Mouse (Mus musculus) lung, embryonic 14.5 days (tissue): Measurements from ENCODE around the gene Pink1. TPM values are rescaled to one million over a fixed set of nuclear protein-coding genes. Genes with fewer than 3 reads are reported as not detected.

ENCODE experiments used
- ATAC-seq: fragments of 200-750 bp; cut with Nextera tagmentation; 2 replicates; pipeline ENCODE4 v1.8.0; 2017; ENCODE audit warnings: mild to moderate bottlenecking, moderate TSS enrichment, moderate library complexity; ENCODE audit not compliant: insufficient read depth
- DNase-seq: peaks from one replicate; pipeline ENCODE4 v3.0.0-alpha.2; 2015
- H3K27ac ChIP-seq: fragments of 300-500 bp; sonication (generic); 2 replicates; pipeline ENCODE4 v1.5.1; 2014; ENCODE audit warnings: low read depth, mild to moderate bottlenecking, moderate library complexity
- H3K27me3 ChIP-seq: fragments of 300-500 bp; sonication (generic); 2 replicates; pipeline ENCODE4 v1.6.1; 2014; ENCODE audit warnings: low read length, control low read depth; ENCODE audit not compliant: insufficient read depth
- H3K36me3 ChIP-seq: fragments of 300-500 bp; sonication (generic); 2 replicates; pipeline ENCODE4 v1.6.1; 2014; ENCODE audit warnings: control low read depth; ENCODE audit not compliant: insufficient read depth
- H3K4me1 ChIP-seq: fragments of 300-500 bp; sonication (generic); 2 replicates; pipeline ENCODE4 v1.6.1; 2014; ENCODE audit warnings: antibody characterized with exemption, control low read depth; ENCODE audit not compliant: insufficient read depth
- H3K4me2 ChIP-seq: fragments of 300-500 bp; sonication (generic); 2 replicates; pipeline ENCODE4 v1.6.1; 2014; ENCODE audit warnings: mild to moderate bottlenecking
- H3K4me3 ChIP-seq: fragments of 300-500 bp; sonication (generic); 2 replicates; pipeline ENCODE4 v1.5.1; 2014; ENCODE audit warnings: low read depth, low read length
- H3K9ac ChIP-seq: fragments of 300-500 bp; sonication (generic); 2 replicates; pipeline ENCODE4 v1.6.1; 2014
- H3K9me3 ChIP-seq: fragments of 300-500 bp; sonication (generic); 2 replicates; pipeline ENCODE4 v1.6.1; 2016; ENCODE audit warnings: low read depth, low read length, control low read depth
- CTCF ChIP-seq: IDR thresholded peaks from 2 replicates; pipeline ENCODE4 v1.5.1; 2016; ENCODE audit warnings: antibody characterized with exemption, low read depth
- WGBS: fragments of 180-500 bp; shearing (Covaris S2); extraction: QIAGEN DNeasy Blood & Tissue Kit; methylation state at CpG from one replicate; pipeline ENCODE4 v1.1.7; 2014; 5-methylcytosine and 5-hydroxymethylcytosine counted together
- microRNA-seq: library from miRNA; unstranded; fragments of <30 nt; microRNA quantifications from one replicate; pipeline ENCODE4, GENCODE M21; 2016; ENCODE audit warnings: borderline number of aligned reads
- polyA plus RNA-seq: library from polyadenylated mRNA; unstranded; fragments of >200 nt; fragmentation: Nextera tagmentation; extraction: Ambion mirVana; gene quantifications from 2 replicates; pipeline ENCODE4 v1.2.1, GENCODE M21; 2014

The Pink1 gene
- polyA plus RNA-seq, 1 experiment from 2014 or later: 22.2 TPM

DNA sequence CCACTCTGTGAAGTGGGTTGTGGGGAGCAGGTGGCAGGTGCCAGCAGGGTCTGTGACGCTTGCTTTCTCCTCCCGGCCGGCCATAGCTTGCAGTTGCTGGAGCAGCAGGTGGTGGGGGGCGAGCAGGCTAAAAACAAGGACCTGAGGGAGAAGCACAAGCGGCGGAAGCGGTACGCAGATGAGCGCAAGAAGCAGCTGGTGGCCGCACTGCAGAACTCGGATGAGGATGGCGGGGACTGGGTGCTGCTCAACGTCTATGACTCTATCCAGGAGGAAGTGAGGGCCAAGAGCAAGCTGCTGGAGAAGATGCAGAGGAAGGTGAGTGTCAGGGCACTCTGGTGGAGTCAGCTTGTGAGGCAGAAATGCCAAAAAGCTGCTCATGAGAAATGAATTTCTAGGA lies 34.1 kb downstream of the Pink1 start:
- Histone ChIP-seq H3K9ac (no peak overlapping the region), H3K27me3 (no peaks in the 10 kb centered on the region), H3K4me2 (no peak overlapping the region), H3K4me3 (no peak overlapping the region), H3K36me3 (no peaks in the 10 kb centered on the region), H3K4me1 (no peaks in the 10 kb centered on the region), H3K9me3 (no peaks in the 10 kb centered on the region), H3K27ac (no peak overlapping the region)
- no peak for TF ChIP-seq CTCF
- DNase-seq (no peak), ATAC-seq (no peak)
- whole genome bisulfite sequencing: 86% methylated on average over 13 of the region's 13 CpGs

DNA sequence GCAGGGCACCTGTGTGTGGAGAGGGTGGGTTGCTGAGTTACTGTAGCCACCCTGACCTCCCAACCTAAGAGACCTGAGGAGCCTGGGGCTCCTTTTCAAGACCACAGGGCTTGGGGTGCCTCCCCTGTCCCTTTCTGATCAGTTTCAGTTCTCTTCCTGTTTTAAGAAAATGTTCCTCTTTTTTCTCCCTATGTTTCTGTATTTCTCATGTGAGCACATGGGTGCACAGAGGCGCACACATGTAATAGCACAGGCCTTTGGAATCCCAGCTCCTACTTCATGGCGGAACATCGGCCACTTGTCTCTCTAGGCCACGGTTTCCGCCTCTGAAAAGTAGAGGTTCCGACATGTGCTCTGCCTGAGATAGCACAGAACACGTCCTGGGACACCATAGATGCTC lies 37.4 kb downstream of the Pink1 start:
- Histone ChIP-seq H3K4me3 (no peak overlapping the region), H3K36me3 (no peaks in the 10 kb centered on the region), H3K9me3 (no peaks in the 10 kb centered on the region), H3K27ac (no peak overlapping the region), H3K9ac (no peak overlapping the region), H3K4me2 (no peak overlapping the region), H3K27me3 (no peaks in the 10 kb centered on the region), H3K4me1 (no peaks in the 10 kb centered on the region)
- ATAC-seq (no peak), DNase-seq (no peak)
- 79% methylated on average over 7 of the region's 7 CpGs for WGBS
- TF ChIP-seq CTCF: no peak

DNA sequence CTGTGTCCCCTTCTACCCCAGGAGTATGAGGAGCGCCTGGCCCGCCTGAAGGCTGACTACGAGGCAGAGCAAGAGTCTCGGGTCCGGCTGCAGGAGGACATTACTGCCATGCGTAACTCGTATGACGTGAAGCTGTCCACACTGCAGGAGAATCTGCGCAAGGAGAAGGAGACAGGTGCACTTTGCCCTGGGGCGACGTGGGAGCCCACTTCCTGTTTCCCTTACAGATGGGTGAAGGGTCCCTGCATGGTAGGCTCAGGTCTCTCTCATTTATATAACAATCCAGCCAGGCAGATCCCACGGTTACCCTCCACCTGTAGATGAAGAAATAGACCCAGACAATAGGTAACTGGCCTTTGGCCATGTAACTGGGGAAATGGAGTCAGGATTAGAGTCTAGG lies 39.7 kb downstream of the Pink1 start:
- no peak overlapping the region for H3K4me2 ChIP-seq

DNA sequence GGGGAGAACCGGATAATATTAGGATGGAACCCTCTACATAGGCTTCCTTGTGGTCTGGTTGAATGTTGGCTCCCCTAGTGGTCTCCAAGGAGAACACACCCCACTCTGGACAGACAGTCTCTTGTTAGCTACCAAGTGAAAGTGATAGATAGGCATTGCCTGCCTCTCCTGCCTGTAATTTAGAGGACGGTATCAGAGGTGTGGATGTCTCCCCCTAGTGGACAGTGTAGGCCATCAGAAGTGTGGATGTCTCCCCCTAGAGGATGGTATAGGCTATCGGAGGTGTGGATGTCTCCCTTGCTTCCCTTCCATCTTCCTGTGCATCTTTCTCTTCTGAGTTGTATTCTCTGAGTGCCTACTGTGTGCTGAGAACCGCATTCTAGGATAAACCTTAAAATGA lies 43.3 kb downstream of the Pink1 start:
- no peaks in the 10 kb centered on the region for H3K27me3 ChIP-seq
- peak; percentile 91 for DNase-seq
- no peak overlapping the region for H3K9ac ChIP-seq
- H3K36me3 ChIP-seq: no peaks in the 10 kb centered on the region
- no peak overlapping the region for H3K4me3 ChIP-seq
- 25% methylated on average over 4 of the region's 4 CpGs for WGBS
- no peak overlapping the region for H3K27ac ChIP-seq
- ATAC-seq: peak; percentile 70
- H3K4me1 ChIP-seq: no peaks in the 10 kb centered on the region
- no peaks in the 10 kb centered on the region for H3K9me3 ChIP-seq
- peak; percentile 100 for TF ChIP-seq CTCF
- H3K4me2 ChIP-seq: no peak overlapping the region

More for the DNA sequence above, 39.7 kb downstream of the Pink1 start:
- DNase-seq (no peak), ATAC-seq (no peak)
- Histone ChIP-seq H3K4me3 (no peak overlapping the region), H3K36me3 (no peaks in the 10 kb centered on the region), H3K4me1 (no peaks in the 10 kb centered on the region), H3K9me3 (no peaks in the 10 kb centered on the region), H3K27ac (no peak overlapping the region), H3K27me3 (no peaks in the 10 kb centered on the region), H3K9ac (no peak overlapping the region)
- WGBS: 78% methylated on average over 12 of the region's 12 CpGs
- TF ChIP-seq CTCF: no peak

DNA sequence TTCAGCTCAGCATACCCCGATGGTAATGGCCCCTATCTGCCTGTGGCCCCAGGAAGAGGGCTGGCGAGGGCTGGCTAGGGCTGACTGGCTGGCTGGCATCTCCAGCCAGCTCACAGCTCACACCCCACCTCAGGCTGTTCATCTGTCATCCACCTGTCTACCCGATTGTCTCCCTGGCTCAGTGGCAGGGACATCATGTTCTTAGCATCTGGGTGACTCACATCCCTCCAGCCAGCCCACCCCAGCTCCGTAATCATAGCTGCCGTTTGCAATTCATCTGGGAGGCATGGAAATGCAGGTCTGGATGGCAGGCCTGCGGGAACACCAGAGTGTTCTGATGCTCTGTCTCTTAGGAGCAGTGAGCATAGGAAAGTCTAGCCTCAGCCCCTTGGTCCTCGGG lies 47.8 kb downstream of the Pink1 start:
- whole genome bisulfite sequencing: 69% methylated on average over 7 of the region's 7 CpGs
- no peak overlapping the region for H3K4me3 ChIP-seq

DNA sequence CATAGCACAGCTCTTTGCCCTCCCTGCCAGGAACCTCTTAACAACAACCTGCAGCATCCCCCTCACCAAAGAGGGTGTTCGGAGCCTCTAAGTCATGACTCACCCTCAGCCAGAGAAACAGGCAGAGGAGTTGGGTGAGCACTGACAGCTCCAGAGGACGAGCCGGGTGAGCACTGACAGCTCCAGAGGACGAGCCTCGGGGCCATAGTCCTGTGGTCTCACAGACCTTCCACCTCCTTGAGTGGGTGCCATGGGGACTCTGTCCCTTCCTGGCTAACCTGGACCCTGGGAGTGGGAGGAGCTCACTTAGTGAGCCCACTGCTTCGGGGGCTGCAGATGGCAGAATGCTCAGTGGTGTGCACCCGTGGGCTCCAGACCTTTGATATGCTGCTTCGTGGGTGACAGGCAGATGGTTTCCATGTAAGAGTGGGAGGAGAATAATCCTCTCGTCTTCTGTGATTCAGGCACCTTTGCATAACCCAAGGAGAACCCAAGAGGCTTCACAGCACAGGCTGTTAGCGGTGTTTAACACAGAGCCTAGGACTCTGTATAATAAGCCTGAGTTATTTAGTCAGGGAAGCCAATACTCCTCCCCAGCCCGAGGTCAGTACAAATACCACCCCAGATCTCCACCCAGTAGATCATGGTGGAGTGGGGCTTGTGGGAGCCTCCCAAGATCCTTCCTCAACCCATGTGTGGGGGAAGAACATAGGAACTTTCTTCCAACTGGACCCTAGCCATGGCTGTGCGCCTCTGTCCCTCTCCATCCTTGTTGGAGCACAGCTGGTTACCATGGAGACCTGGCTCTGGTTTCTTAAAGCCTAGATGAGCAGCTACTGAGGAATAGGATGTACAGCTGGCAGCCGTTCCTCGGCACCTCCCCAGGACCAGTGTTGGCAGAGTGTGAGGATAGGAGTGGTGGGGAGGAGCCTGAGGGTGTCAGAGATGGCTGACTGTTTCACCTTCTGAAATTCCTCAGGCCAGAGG lies 53.8 kb downstream of the Pink1 start:
- peaks cover 11% of the 10 kb centered on the region for H3K4me1 ChIP-seq
- H3K27me3 ChIP-seq: no peaks in the 10 kb centered on the region
- peak overlapping the region; percentile 7; the same call in 1 of the 2 replicates for H3K4me2 ChIP-seq
- no peak; the same call in 1 of the 2 replicates for TF ChIP-seq CTCF
- peak overlapping the region; percentile 51; the same call in 1 of the 2 replicates for H3K27ac ChIP-seq
- ATAC-seq (peak; percentile 97), DNase-seq (peak; percentile 99)
- H3K9me3 ChIP-seq: no peaks in the 10 kb centered on the region
- no peaks in the 10 kb centered on the region for H3K36me3 ChIP-seq
- WGBS: 33% methylated on average over 14 of the region's 14 CpGs
- no peak overlapping the region for H3K4me3 ChIP-seq
- no peak overlapping the region for H3K9ac ChIP-seq

More for the DNA sequence above, 47.8 kb downstream of the Pink1 start:
- Histone ChIP-seq H3K27ac (no peak overlapping the region), H3K4me1 (no peaks in the 10 kb centered on the region), H3K9me3 (no peaks in the 10 kb centered on the region), H3K9ac (no peak overlapping the region), H3K4me2 (no peak overlapping the region), H3K36me3 (no peaks in the 10 kb centered on the region), H3K27me3 (no peaks in the 10 kb centered on the region)
- TF ChIP-seq CTCF: no peak
- DNase-seq: no peak
- ATAC-seq: no peak

DNA sequence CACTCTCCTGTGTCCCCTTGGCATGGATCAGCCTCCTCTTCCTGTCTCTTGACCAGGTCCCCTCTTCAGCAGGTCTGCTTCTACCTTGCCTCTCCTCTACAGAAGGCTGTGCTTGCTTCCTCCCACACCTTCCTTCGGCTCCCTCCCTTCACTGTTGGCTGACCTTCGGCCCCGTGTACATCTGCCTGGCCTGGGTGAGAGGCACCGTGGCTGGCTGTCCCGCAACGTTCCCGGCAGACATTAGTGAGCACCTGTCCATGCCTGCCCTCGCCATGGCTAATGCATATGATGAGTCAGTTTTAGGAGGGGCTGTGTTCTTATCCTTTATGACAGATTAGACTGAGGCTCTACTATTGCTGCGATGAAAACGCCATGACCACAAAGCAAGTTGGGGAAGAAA lies 58.2 kb downstream of the Pink1 start:
- no peaks in the 10 kb centered on the region for H3K36me3 ChIP-seq
- H3K9me3 ChIP-seq: no peaks in the 10 kb centered on the region
- H3K9ac ChIP-seq: no peak overlapping the region
- WGBS: 80% methylated on average over 10 of the region's 10 CpGs
- H3K27me3 ChIP-seq: no peaks in the 10 kb centered on the region; the same call in 1 of the 2 replicates
- no peak for TF ChIP-seq CTCF
- ATAC-seq (no peak), DNase-seq (no peak)
- peaks cover 11% of the 10 kb centered on the region for H3K4me1 ChIP-seq
- no peak overlapping the region for H3K27ac ChIP-seq
- no peak overlapping the region for H3K4me2 ChIP-seq
- no peak overlapping the region for H3K4me3 ChIP-seq

Small RNAs within 50 kb of the gene (microRNA-seq; reads per million reads assigned to microRNA genes)
- gene Gm27646 (not detected), gene Mir7019 (not detected)

Other genes starting within 250 kb of the Pink1 start
- 172 and 179 TPM in 2 replicates for gene Hp1bp3, start 110.0 kb downstream of the Pink1 start, polyA plus RNA-seq
- 0.36 and 0.41 TPM in 2 replicates for gene Sh2d5, start 75.9 kb downstream of the Pink1 start, polyA plus RNA-seq
- 2.2 and 2.5 TPM in 2 replicates for gene Kif17, start 75.9 kb downstream of the Pink1 start, polyA plus RNA-seq
- gene Ddost, start 21.6 kb downstream of the Pink1 start, polyA plus RNA-seq: 371 and 379 TPM in 2 replicates
- gene Cda, start 41.7 kb upstream of the Pink1 start, polyA plus RNA-seq: 24.1 and 24.4 TPM in 2 replicates
- gene Fam43b, start 70.2 kb upstream of the Pink1 start, polyA plus RNA-seq: not detected in 2 replicates
- 16.1 and 18.0 TPM in 2 replicates for gene Mul1, start 108.4 kb upstream of the Pink1 start, polyA plus RNA-seq
- 2.6 and 3.2 TPM in 2 replicates for gene Camk2n1, start 128.0 kb upstream of the Pink1 start, polyA plus RNA-seq